Mouse (Mus musculus): Measurements from ENCODE around the gene Grk2.

- TF ChIP-seq CTCF (IDR thresholded peaks at IDR 0.05; ENCODE audit: low read depth) = no peak
- no peak for TF ChIP-seq EP300 (IDR thresholded peaks at IDR 0.05; ENCODE audit: low read depth)
Observed at GRCm38 (mm10) chr19:4326881-4327280, 20.9 kb upstream of the Grk2 start.

All from liver, postnatal 0 days (tissue).